Mouse (Mus musculus) spleen, postnatal 10 days (tissue): ENCODE results near the gene Igsf3.
A peak's percentile ranks its signal among the peaks of the same experiment; 100 is the strongest.

Experiments used
- DNase-seq, 2 experiments: peaks; one replicate each; pipeline ENCODE4 v3.0.0; 2021 to 2022; ENCODE audit warnings: low spot score in 2 of 2

Gene Igsf3

DNA sequence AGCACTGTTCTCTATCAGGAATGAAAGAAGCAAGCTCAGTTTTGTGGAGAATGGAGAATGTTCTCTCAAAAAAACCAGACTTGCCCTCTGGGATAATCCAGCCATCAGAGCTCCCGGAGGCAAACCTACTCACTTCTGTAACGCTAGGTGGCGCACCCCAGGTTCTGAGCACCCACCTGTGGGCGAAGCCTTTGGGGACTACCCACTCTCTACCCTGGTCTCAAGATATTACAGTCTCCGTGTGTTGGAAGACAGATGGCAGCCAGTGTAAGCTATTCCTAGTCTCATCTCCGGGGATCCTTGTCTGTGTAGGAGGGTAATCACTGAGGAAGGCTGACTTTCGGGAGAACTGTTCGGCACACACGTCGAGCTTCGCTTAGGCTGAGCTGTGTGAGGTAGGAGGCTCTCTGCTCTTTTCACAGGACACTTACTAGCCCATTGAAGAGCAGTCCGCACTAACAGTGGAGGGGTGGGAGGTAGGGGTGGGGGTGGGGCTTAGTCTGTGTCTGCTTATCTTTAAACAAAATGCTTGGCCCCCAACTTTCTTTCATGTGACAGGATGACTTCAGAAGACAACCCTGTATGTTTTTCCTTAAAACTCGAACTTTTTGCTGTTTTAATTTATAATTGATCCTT lies 4.4 kb upstream of the Igsf3 start:
- DNase-seq, result peak; percentile 63 to 81

DNA sequence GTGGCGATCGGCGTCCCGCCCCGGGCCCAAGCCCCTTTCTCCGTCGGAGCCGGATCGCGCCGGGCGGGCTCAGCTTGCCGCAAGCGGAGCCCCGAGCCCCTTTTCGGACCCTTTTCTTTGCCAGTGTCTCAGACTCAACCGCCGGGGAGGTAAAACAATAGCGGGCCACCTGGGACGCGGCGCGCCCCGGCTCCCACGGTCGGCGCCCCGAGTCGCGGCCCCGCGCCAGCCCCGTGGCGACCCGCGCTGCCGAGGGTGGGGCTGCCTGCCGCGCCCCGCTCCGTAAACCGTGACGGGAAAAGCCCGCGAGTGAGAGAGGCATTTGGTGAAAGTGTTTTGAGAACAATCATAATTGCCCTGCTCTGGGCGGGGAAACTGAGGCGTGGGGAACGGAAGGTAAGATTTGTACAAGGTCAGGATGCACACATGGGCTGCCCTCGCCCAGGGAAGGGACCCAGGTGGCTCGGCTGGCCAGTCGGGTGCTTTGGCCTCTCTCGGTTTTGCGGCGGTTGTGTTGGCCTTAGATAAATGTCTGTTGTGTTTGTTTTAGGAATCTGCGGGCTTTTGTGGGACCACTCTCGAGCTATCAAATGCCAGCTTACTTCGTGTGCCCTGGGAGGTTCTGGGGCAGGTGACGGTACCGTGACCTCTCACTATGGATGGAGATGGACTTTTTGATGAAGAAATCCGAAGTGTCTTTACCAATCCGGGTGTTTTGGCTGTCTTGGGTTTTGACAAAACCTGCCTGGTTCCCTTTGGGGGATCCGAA lies 557 bp downstream of the Igsf3 start:
- DNase-seq, result peak; percentile 45 to 47

DNA sequence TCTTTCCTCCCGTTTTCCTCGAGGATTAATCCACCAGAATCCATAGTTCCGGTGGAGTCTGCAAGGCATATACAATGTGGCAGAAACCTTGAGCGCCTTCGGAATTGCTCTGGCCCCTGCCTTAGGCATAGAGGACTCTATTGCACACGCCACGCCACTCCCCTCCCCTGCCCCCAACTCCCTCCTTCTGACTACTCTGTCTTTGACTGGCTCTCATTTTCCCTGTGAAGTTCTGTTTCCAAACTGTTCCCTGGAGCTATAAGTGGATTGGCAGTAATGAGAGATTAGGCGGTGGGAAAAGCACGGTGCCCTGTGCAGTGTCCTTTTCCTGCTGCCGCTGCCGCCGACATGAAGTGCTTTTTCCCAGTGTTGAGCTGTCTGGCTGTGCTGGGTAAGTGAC lies 1.2 kb downstream of the Igsf3 start:
- DNase-seq, result peak in 1 of 2 experiments; percentile 17

DNA sequence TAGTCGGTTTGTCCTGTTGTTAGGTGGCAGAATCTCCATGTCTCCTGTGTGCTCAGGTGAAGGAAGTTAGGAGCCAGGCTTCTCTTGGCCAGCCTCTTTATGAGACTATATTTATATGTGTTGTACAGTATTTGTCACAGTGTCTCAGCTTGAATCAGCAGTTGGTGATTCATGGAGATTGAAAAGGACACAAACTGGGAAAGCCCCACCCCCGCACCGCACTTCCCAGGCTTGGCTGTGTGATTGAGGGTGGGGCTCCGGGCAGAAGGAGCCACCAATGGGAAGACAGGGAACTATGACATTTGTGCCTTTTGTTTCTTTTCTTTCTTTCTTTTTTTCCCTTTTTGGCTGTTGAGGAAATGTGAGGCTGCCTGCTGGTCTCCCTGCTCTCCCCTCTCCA lies 2.9 kb downstream of the Igsf3 start:
- no peak for DNase-seq

DNA sequence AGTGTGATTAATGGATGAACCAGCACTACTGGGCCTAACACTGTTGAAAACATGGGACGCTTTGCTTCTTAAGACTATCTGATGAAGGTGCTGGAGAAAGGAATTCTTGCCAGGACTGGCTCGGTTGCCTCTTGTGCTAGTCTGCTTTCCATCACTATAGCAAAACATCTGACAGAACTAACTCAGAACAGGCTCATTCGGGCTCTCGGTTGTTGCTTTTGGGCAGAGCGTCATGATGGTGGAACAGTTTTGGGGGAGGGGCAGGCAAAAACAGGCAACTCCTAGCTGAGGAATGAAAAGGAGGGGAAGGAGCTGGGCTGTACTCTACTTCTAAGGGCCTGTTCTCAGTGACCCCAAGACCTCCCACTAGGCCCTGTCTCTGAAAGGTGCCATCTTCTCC lies 4.8 kb downstream of the Igsf3 start:
- no peak for DNase-seq

DNA sequence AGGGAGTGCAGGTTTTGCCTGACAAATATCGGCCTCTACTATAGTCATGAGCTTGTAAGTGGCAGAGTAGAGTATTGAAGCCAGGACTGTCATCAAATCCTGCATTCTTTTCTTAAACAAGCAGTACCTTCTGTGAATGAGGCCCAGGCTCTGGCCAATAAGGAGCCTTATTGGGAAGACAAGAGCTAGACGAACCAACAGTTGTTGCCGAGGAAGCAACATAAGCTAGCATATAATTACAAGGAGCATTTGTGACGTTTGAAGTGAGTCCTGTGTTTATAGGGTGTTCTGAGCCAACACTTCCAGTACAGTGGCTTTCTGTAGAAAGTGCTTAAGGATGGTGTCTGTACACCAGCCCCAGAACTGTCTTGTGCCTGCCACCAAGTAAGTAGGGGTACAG lies 5.9 kb downstream of the Igsf3 start:
- DNase-seq, result no peak

DNA sequence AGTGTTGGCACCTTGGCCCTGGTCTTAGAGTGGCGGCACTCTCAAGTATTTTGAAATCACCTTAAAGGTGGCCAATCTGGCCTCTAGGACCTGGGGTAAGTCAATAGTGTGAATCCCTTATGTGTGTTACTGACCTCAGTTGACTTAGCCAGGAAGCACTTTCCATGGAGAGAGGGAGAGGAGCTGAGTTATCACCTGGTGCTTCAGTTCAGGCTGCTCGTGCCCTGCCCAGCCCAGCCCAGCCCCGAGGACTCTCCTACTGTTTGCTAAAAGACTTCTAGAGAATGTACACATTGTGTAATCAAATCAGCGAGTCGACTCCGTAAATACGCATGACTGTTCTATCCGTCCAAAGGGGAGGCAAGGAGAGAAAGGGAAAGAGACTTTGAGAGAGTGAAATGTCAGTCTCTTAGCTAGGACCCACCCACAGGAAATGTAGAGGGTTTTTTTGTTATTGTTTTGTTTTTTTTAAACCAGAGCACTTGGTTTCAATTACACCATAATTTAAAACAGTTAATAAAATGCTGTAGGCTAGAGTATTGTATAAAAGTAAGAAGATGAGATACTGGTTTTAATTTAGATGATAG lies 9.6 kb downstream of the Igsf3 start:
- DNase-seq, result no peak

DNA sequence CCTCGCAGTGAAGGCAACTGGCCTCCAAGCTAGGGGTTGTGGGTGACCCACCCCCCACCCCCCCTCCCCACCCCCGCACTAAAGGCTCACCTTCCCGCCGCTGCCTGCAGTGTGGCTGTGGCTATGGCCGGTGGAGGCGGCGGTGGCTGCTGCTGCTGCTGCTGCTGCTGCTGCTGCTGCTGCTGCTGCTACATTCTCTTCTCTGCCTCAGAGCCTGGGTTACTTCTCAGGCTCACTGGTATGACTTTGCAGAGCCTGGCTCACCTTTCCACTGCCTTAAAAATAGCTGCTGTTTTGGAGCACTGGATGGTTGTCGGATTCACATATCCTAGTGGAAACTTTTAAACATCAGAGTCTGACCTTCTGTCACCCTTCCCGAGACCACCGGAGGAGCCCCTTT lies 11.0 kb downstream of the Igsf3 start:
- DNase-seq, result no peak

DNA sequence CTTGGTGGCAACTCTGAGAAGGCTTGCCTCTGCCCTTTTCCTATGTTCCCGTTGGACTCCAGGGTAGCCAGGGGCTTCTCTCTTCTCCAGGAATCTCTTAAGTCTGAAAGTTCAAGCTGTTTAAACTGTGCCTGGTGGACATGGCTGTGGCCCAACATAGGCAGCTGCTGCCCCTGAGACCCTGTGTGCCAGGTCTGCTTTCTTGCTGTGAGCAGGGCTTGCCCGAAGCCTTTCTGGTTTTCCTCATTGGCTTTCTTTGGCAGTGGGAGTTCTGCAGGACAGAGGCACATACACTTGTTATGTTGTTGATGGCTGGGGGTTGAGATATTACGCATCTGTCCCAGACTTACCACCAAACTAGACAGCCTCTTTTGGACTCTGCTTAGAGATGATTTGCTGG lies 12.7 kb downstream of the Igsf3 start:
- DNase-seq, result no peak

DNA sequence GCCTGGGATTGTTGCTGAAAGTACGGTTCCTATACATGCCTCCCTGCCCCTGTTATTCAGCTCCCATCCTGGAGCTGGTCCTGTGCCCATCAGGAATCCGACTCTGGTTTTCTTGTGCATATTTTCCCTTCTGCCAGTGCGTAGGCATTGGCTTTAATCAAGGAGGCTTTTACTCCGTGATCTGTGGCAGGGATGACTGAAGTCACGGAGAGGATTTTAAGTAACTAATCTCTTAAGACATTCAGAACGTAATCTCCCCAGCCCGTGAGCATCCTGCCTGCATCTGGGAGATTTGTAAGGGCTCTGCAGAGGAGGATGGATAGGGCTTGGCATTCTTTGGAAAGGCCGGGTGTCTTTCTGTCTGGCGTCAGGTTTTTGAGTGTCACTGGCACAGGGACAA lies 13.6 kb downstream of the Igsf3 start:
- no peak for DNase-seq

DNA sequence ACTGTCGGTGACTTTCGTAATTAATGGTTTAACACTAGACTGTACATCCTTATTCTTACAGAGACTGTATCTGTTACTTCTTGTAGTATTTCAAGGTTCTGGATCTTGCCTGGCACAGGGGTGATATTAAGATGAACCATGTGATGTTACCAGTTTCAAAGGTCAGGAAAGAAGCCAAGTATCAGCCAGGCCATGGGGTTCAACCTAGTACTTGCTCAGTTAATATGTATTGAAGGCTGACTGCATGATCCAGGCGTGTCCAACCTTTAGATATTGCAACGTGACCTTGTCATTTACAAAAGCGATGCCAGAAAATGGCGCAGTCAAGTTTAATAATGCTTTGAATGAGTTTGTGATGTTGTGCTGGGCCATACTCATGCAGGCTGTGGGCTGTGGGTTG lies 15.1 kb downstream of the Igsf3 start:
- no peak for DNase-seq

DNA sequence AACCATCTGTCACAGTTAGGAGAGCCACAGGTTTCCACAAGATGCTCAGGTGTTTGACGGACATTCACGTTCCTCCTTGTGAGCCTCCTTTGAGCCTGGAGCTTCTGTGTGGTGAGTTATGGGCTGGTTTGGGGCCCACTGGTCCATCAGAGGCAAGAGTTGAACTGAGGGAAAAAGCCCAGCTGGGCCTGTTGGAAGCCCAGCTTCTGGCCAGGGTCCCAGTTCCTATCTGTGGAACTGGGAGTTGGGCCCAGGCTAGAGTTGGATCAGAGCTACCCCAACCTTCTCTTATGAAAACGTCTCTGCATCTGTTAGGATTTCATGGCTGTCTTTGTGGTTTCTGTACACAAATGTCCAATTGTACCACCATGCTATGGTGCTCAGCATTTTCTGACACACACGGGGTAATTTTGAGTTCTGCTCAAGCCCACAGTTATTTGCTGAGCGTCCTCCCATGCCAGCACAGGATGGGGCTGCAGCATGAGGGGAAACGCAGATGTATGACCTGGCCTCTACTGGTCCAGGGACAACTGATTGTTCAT lies 16.3 kb downstream of the Igsf3 start:
- DNase-seq, result no peak

DNA sequence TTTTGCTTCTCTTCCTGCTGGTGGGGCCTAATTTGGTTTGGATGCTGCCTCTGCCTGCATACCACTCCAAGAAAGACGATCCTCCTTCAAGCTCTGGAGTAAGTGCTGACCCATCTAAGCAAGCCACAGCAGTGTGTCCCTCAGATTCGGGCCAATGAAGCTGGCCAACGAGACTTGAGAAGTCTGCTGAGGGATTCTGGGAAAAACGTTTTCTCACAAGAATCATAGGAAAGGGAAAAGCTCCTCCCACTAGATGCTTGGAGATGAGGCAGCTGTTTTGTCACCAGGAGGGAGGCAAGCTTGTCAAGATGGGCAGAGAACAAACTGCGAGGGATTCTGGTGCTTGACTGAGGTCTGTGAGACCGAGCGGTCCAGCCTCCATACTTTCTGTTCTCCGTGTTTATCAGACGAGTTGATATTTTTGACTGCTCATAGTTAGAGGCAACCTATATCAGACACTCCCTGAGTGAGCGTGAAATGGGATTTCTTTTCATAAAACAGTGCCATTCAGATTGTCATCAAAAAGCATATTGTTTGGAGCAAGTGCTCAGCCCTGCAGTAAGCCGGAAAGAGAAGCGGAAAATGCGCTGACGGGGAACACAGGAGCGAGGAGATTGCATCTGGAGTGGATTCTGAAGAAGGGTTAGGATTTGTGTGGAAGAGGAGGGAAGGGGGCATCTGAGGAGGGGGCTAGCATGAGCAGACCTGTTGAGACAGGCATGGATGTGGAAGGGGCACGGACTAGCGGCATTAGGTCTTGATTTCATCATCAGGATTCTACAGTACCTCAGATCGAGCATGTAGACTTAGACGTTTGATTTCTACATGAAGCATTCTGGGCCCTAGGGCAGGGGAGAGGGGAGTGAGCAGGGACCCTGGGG lies 17.0 kb downstream of the Igsf3 start:
- no peak for DNase-seq

DNA sequence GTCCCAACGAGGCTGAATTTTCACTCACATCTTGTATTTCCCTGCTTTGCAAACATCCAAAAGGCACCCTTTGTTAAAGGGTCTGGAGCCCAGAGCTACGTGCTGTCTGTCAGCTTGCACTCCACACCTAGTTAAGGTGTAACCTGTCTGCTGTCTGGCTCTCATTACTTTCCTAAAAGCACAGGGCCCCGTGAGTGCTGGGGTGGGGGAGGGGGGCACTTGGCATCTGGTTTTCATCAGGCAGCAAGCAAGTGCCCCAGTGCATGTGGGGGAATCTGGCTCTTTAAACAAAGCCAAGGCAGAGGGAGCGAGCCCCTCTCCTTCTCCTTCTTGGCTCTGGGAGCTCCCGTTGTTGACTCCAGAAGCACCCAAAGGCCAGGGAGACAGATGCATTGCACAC lies 18.5 kb downstream of the Igsf3 start:
- no peak for DNase-seq

DNA sequence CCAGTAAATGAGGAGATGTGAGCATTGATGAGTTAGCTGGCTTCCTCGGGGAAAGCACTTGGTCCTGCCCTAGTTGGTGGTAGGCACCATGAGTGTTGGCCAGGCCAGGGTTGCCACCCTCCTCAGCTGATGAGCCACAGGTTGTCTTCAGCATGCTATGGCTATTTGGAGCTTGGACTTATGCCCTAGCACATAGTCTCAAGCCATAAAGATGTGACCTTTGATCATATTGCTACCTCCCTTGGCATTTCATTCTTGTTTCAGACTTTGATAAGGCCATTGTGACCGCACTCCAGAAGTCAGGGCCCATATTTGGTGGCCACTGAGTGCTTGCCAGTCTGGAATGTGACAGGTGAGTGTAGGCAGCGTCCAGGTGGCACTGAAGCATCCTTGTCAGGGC lies 19.2 kb downstream of the Igsf3 start:
- DNase-seq, result no peak

DNA sequence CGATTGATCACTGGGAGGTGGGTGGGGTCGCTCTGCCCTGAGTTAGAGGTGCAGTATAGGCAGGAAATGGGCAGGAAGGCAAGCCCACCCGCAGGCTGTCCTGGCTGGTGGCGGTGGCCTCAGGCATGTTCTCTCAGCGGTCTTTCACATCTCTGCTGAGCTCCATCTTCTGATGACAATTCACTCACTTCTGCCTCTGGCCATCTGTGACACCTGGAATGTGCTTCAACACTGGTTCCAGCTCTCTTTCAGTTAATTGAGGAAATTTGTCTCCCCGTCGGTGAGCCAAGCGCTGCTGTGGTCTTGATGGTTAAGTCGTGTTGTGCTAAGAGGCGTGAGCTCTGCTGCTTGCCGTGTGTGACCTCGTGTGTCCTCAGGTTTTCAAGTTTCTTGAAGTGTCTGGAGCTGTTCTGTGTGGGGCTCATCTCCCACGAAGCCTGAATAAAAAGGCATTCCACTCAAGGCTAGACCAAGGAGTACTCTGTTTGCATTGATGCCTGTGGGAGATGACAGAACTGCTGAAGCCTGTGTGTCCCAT lies 19.9 kb downstream of the Igsf3 start:
- no peak for DNase-seq

DNA sequence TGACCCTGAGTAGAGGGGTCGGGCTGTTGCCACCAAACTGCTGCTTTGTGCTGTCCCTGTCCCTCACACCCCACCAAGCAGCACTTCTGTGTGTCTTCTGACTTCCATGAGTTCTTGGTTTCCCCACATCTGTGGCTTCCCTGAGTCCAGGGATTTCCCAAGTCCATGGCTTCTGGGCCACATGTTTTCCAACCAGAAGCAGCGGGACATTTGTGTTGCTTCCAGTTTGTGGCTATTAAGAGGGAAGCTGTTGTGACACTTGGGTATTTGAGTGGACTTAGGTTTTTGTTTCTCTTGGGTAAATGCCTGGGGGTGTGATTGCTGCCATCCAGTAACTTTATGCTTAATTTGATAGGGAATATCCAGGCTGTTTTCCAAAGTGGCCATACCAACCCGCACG lies 20.5 kb downstream of the Igsf3 start:
- no peak for DNase-seq

DNA sequence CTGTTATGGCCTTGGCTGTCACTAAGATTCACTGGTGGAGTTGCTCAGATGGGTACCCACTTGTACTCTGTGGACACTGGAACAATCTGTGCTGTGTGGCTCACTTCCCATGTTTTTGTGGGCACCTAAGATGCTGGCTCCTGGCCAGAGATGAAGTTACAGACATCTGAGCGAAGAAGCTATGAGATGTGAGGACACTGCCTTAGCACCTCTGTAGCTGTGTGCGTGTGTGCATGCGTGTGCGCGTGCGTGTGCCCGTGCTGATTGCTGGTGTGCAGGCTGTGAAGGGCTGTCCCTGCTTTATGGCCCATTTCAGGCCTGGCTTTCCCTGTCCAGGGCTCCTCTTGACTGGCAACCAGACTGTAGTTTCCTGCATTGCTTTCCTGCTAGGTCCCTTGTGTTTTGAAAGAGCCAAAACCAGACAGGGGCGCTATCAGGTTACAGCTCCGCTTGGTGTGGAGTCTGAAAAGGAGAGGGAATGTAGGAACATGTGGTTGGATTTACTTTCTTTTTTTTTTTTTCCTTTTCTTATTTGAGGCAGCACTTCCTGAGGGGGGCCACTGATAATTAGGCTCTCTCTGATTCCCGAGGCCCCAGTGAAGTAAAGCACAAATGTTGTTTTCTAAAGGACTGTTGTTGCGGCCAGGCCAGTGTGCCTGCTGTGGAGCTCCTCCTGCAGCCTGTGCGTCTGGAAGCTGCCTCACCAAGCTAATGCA lies 21.3 kb downstream of the Igsf3 start:
- DNase-seq, result no peak

DNA sequence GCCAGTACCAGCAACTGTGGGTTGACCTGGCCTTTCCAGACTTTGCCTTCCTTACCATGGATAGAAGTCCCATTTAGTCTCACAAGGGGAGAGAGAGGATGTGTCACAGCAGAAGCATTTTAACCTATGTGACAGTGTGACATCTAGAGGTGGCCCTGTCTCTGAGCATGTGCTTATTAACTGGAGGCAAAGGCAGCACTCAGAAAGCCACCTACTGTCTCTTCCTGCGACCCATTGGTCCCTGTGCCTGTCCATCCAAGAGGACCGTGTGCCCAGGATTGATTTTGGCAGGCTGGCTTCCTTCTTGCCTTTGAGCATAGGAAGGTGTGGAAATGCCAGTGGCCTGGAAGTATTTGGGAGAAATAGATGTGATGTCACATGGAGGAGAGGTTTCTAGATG lies 22.0 kb downstream of the Igsf3 start:
- DNase-seq, result no peak

DNA sequence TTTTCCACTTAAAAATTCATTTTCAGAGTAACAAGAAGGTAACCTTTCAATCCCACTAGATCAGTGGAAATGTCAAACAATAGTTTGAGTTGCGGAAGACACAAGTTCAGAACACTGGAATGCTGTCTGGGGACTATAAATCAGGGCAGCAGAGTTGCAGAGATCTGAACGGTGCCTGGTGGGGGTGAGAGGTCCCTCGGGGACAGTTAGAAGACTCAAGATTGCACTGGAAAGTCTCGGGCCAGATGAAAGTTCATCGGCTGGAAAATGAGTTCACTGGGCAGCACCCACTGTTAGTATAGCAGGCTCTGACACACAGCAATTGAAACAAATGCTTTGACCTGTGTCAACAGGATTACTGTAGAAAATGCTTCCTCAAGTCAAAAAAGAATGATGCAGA lies 24.6 kb downstream of the Igsf3 start:
- DNase-seq, result no peak
